Mouse (Mus musculus): ENCODE results near the gene Mamstr. TPM values are rescaled to one million over a fixed set of nuclear protein-coding genes. Genes with fewer than 3 reads are reported as not detected.

Mamstr gene
- polyA plus RNA-seq, 1 experiment from 2014 or later, result 2.3 TPM

- Histone ChIP-seq H3K27ac (no peak overlapping the region; the same call in 1 of the 2 replicates), H3K4me3 (no peak overlapping the region)
Observed at GRCm38 (mm10) chr7:45634946-45635681, 4.7 kb upstream of the Mamstr start.

GRCm38 (mm10) chr7:45635711-45636688, 3.8 kb upstream of the Mamstr start:
- WGBS, result 68% methylated on average over 15 of the region's 15 CpGs
- no peak for DNase-seq (ENCODE audit: low spot score)
- H3K4me1 ChIP-seq, result peaks cover 46% of the 10 kb centered on the region

More at GRCm38 (mm10) chr7:45634946-45635681, 4.7 kb upstream of the Mamstr start:
- no peaks in the 10 kb centered on the region for H3K9me3 ChIP-seq
- peaks cover 26% of the 10 kb centered on the region for H3K36me3 ChIP-seq
- H3K27me3 ChIP-seq (ENCODE audit: insufficient read depth, poor library complexity, severe bottlenecking), result peaks cover 19% of the 10 kb centered on the region
- whole genome bisulfite sequencing, result 72% methylated on average over 11 of the region's 11 CpGs
- H3K4me1 ChIP-seq, result peaks cover 45% of the 10 kb centered on the region
- no peak for DNase-seq (ENCODE audit: low spot score)

GRCm38 (mm10) chr7:45637710-45638109, 2.1 kb upstream of the Mamstr start:
- Histone ChIP-seq H3K9me3 (no peaks in the 10 kb centered on the region), H3K4me3 (no peak overlapping the region), H3K36me3 (peaks cover 18% of the 10 kb centered on the region), H3K4me1 (peaks cover 55% of the 10 kb centered on the region), H3K27ac (no peak overlapping the region), H3K27me3 (ENCODE audit: insufficient read depth, poor library complexity, severe bottlenecking) (peaks cover 8% of the 10 kb centered on the region; the same call in 1 of the 2 replicates)
- no peak for DNase-seq (ENCODE audit: low spot score)
- WGBS, result 90% methylated on average over 6 of the region's 6 CpGs

More at GRCm38 (mm10) chr7:45635711-45636688, 3.8 kb upstream of the Mamstr start:
- peaks cover 23% of the 10 kb centered on the region for H3K36me3 ChIP-seq
- H3K27ac ChIP-seq, result peak overlapping the region; percentile 66
- peaks cover 23% of the 10 kb centered on the region for H3K27me3 ChIP-seq (ENCODE audit: insufficient read depth, poor library complexity, severe bottlenecking)
- H3K4me3 ChIP-seq, result no peak overlapping the region
- H3K9me3 ChIP-seq, result no peaks in the 10 kb centered on the region

GRCm38 (mm10) chr7:45638623-45639401, 965 bp upstream of the Mamstr start:
- H3K27ac ChIP-seq, result peak overlapping the region; percentile 75
- H3K4me1 ChIP-seq, result peaks cover 63% of the 10 kb centered on the region
- H3K4me3 ChIP-seq, result peak overlapping the region; percentile 38
- WGBS, result 25% methylated on average over 29 of the region's 29 CpGs
- DNase-seq (ENCODE audit: low spot score), result peak; percentile 98
- peaks cover 14% of the 10 kb centered on the region for H3K36me3 ChIP-seq
- H3K9me3 ChIP-seq, result no peaks in the 10 kb centered on the region
- peaks cover 8% of the 10 kb centered on the region; the same call in 1 of the 2 replicates for H3K27me3 ChIP-seq (ENCODE audit: insufficient read depth, poor library complexity, severe bottlenecking)

- Histone ChIP-seq H3K27ac (peak overlapping the region; percentile 43; the same call in 1 of the 2 replicates), H3K4me1 (peaks cover 77% of the 10 kb centered on the region), H3K4me3 (no peak overlapping the region), H3K9me3 (no peaks in the 10 kb centered on the region), H3K27me3 (ENCODE audit: insufficient read depth, poor library complexity, severe bottlenecking) (peaks cover 8% of the 10 kb centered on the region; the same call in 1 of the 2 replicates), H3K36me3 (peaks cover 14% of the 10 kb centered on the region)
- WGBS, result 72% methylated on average over 19 of the region's 19 CpGs
- DNase-seq (ENCODE audit: low spot score), result no peak
Observed at GRCm38 (mm10) chr7:45640191-45640957, 597 bp downstream of the Mamstr start.

GRCm38 (mm10) chr7:45641391-45642040, 1.7 kb downstream of the Mamstr start:
- WGBS, result 62% methylated on average over 17 of the region's 17 CpGs
- peaks cover 8% of the 10 kb centered on the region; the same call in 1 of the 2 replicates for H3K27me3 ChIP-seq (ENCODE audit: insufficient read depth, poor library complexity, severe bottlenecking)
- peak overlapping the region; percentile 44; the same call in 1 of the 2 replicates for H3K27ac ChIP-seq
- peaks cover 7% of the 10 kb centered on the region for H3K36me3 ChIP-seq
- H3K4me1 ChIP-seq, result peaks cover 72% of the 10 kb centered on the region
- H3K9me3 ChIP-seq, result no peaks in the 10 kb centered on the region
- DNase-seq (ENCODE audit: low spot score), result no peak
- 0 out of 2 replicates have a peak overlapping the region, but pooled peaks have one; percentile 23 for H3K4me3 ChIP-seq

GRCm38 (mm10) chr7:45642083-45642482, 2.3 kb downstream of the Mamstr start:
- peaks cover 69% of the 10 kb centered on the region for H3K4me1 ChIP-seq
- peaks cover 8% of the 10 kb centered on the region; the same call in 1 of the 2 replicates for H3K27me3 ChIP-seq (ENCODE audit: insufficient read depth, poor library complexity, severe bottlenecking)
- WGBS, result 63% methylated on average over 5 of the region's 5 CpGs
- peak overlapping the region; percentile 4; the same call in 1 of the 2 replicates for H3K27ac ChIP-seq
- peaks cover 2% of the 10 kb centered on the region; the same call in 1 of the 2 replicates for H3K36me3 ChIP-seq
- H3K9me3 ChIP-seq, result no peaks in the 10 kb centered on the region
- H3K4me3 ChIP-seq, result no peak overlapping the region
- no peak for DNase-seq (ENCODE audit: low spot score)

- Histone ChIP-seq H3K4me1 (peaks cover 73% of the 10 kb centered on the region), H3K27ac (peak overlapping the region; percentile 90), H3K9me3 (no peaks in the 10 kb centered on the region), H3K27me3 (ENCODE audit: insufficient read depth, poor library complexity, severe bottlenecking) (peaks cover 8% of the 10 kb centered on the region; the same call in 1 of the 2 replicates), H3K4me3 (peak overlapping the region; percentile 61), H3K36me3 (no peaks in the 10 kb centered on the region; the same call in 1 of the 2 replicates)
- no peak for DNase-seq (ENCODE audit: low spot score)
- WGBS, result 42% methylated on average over 16 of the region's 16 CpGs
Observed at GRCm38 (mm10) chr7:45642503-45643255, 2.9 kb downstream of the Mamstr start.

- Histone ChIP-seq H3K27ac (peak overlapping the region; percentile 90), H3K27me3 (ENCODE audit: insufficient read depth, poor library complexity, severe bottlenecking) (peaks cover 8% of the 10 kb centered on the region; the same call in 1 of the 2 replicates), H3K4me3 (peak overlapping the region; percentile 61), H3K9me3 (no peaks in the 10 kb centered on the region), H3K36me3 (no peaks in the 10 kb centered on the region), H3K4me1 (peaks cover 64% of the 10 kb centered on the region)
- DNase-seq (ENCODE audit: low spot score), result peak; percentile 98
- whole genome bisulfite sequencing, result 5% methylated on average over 28 of the region's 28 CpGs
Observed at GRCm38 (mm10) chr7:45643441-45644178, 3.8 kb downstream of the Mamstr start.

GRCm38 (mm10) chr7:45644183-45644582, 4.4 kb downstream of the Mamstr start:
- Histone ChIP-seq H3K27ac (peak overlapping the region; percentile 77), H3K27me3 (ENCODE audit: insufficient read depth, poor library complexity, severe bottlenecking) (peaks cover 8% of the 10 kb centered on the region; the same call in 1 of the 2 replicates), H3K4me1 (peaks cover 63% of the 10 kb centered on the region), H3K9me3 (no peaks in the 10 kb centered on the region), H3K36me3 (no peaks in the 10 kb centered on the region), H3K4me3 (peak overlapping the region; percentile 61)
- WGBS, result 9% methylated on average over 18 of the region's 18 CpGs
- no peak for DNase-seq (ENCODE audit: low spot score)
